Mouse (Mus musculus): ENCODE data around the gene Nkain2.
"Not testable (repeated sequence)": the region's sequence is repeated elsewhere in the genome, so short reads cannot be mapped to it uniquely, and the experiment has no call there.

Gene Nkain2

DNA sequence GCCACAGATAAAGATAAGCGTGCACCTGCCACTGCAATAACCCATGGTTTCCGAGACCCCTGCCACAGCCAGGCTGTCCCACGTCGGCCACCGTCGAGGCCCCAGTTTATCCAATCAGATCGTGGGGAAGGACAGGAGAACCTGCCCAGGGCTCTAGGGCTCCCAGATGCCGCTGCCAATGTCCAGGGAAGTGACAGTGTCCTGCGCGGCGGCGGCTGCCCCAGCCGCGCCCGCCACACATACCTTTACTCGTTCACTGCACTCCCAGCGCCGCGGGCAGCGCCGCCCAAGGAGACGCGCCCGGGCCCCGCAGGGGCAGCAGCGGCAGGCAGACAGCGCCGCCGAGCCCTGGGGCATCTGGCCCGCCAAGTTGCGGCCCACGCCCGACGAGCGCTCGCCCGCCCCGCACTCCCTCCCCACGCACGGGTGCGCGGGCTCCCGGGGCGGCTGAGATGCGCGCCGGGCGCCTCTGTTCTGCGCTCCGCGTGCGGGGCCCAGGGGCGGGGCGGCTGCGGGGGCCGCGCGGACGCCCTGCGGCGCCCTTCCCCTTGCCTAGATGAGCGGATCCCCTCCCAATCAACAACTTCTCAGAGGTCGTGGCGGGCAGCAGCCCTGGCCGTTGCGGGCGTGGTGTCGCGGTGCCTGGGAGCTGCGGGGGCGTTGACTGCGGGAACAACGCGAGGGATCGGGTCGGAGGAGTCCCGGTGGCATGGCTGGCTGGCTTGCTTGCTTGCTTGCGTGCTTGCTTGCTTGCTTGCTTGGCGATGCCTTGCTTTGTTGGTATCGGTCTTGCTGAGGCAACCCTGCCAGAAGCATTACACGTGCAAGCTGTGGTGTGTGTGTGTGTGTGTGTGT lies at the start of gene Nkain2:
Gene Nkain2, minus strand, starts transcription at position 811 of the 855 bp plus-strand sequence.
- in situ Hi-C loops (cut with MboI; ENCODE audit: low pct_unique_long_range_greater_than_20kb in 1 of 2, low sequenced_read_pairs in 2 of 2, unreplicated experiment in 1 of 2), result loop anchor here (25.0 kb wide), 1 partner anchor 578 kb away; no protein-coding TSS in a partner anchor

DNA sequence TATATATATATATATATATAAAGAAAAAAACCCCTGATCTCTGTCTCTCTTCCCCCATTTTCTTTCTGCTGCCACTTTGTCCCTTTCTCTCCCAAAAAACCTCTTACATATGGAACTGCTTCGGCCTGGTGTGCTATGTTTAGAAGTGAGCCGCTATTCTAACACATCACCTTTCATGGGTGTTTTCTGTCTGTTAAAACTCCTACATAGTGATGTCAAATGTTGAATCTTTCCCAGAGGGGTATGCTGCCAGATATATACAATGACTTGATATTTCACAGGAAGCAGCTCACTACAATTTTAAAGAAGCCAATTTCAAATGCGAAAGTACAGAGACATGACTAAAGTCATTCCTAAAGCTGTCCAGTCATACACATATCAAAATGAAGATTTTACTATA lies 49.6 kb upstream of the Nkain2 start:
- in situ Hi-C loops (cut with MboI; ENCODE audit: low pct_unique_long_range_greater_than_20kb in 1 of 2, low sequenced_read_pairs in 2 of 2, unreplicated experiment in 1 of 2), result no loop called here

DNA sequence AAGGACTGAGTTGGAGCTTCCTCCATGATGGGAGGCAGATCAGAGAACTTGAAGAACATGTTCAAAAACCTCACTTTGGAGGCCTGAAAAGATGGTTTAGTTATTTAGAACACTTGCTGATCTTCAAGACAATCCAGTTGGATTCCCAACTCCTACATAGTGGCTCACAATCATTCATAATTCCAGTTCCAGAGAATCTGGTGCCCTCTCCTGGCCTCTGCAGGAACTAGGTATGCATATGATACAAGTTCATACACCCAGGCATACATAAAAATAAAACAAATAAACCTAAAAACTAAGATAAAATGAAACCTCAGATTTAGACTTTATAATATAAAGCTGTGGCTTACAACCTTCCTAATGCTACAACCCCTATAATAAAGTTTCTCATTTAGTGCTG lies 4.8 kb upstream of the Nkain2 start:
- in situ Hi-C loops (cut with MboI; ENCODE audit: low pct_unique_long_range_greater_than_20kb in 1 of 2, low sequenced_read_pairs in 2 of 2, unreplicated experiment in 1 of 2), result loop anchor here (25.0 kb wide), 1 partner anchor 583 kb away; no protein-coding TSS in a partner anchor

DNA sequence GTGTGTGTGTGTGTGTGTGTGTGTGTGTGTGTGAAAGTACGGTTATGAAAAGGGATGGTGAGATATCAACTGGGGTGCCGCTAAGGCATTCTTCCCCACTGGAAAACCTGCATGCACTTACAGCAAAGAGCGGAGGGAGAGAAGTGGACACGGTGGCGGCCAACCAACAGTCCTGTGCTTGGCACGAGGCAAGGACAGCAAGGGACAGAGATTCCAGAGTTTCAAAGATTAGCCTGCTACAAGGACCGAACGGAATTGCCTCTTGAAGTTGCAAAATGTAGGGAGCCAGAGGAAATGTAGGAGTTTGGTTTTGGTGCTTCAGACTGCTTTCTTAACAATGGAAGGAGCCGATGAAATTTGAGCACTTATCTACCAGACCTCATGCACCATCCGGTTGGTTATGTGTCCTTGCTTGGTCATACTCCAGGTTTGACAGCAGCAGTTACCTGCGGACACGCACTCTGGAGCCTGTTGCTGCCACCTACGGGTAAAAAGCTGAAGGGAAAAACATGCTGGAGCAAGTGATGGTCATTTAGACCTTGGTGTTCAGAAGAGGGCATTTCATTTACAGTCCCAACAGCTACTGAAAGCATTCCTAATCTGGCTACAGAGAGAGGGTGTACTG lies 357 bp upstream of the Nkain2 start:
- in situ Hi-C loops (cut with MboI; ENCODE audit: low pct_unique_long_range_greater_than_20kb in 1 of 2, low sequenced_read_pairs in 2 of 2, unreplicated experiment in 1 of 2), result loop anchor here (25.0 kb wide), 1 partner anchor 578 kb away; no protein-coding TSS in a partner anchor

DNA sequence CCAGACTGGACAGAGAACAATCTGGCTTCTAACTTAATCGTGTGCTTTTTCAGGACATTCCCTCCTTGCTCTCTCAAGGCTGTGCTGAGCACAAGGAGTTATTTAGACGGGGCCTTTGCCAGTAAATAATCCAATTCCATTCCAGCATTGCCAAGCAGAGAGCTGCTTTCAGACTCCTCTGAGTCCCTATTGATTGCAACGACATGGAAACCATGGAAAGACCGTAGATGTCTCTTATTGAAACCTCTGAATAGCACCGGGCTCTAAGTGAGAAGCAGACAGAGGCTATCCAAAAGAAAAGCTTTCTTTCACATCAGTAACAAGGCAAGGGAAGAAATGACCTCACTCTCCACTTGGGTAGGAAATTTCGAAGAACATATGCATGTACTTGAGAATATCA lies 8.3 kb downstream of the Nkain2 start:
- in situ Hi-C loops (cut with MboI; ENCODE audit: low pct_unique_long_range_greater_than_20kb in 1 of 2, low sequenced_read_pairs in 2 of 2, unreplicated experiment in 1 of 2), result loop anchor here (25.0 kb wide), 1 partner anchor 570 kb away; no protein-coding TSS in a partner anchor

DNA sequence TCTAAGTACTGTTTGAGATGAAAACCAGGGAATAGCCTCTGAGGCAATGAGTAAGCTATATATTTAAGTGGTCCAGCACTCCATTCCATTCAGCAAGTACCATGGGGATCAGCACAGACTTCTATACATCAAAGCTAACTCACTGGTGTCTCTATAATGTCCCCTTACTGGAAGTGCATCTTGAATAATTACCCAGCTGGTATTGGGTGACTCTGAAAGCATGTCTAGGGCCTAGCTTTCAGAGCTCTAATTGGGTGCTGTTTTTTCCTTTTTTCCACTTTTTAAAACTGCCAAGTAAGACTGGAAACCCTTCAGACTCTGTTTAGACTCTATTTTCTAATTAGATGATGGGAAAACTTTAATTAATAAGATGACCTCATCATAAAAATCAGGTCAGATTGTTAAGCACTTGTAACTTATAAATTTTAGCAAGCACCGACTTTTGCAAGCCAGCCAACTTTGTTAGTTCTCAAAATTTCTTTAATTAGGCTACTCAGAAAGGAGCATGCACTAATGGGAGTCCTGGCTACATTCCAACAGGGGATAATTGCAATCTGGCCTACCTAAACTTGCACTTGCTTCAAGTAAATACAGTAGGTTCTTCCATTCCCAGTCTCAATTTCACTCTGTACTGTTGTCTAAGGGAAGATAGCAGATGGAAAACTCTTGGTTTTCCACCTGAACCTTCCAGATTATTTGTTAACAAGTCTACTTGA lies 19.4 kb downstream of the Nkain2 start:
- in situ Hi-C loops (cut with MboI; ENCODE audit: low pct_unique_long_range_greater_than_20kb in 1 of 2, low sequenced_read_pairs in 2 of 2, unreplicated experiment in 1 of 2), result no loop called here

DNA sequence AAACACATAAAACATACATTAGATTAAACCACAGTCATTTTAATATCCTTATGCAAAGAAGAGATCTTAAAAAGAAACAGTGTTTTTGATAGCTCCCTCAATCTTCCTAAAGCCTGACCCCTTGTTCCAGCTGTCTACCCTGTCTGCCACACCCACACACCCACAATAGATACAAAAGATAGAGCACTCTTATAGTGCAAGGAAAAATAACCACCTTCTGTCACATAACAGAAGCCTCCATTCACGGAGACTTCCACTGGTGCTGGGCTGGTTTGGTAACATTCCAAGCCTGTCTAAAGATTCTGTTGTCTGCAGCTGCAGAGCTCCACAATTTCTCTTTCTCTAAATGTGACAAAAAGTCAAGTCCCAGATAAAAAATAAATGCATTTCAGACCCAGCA lies 20.7 kb downstream of the Nkain2 start:
- in situ Hi-C loops (cut with MboI; ENCODE audit: low pct_unique_long_range_greater_than_20kb in 1 of 2, low sequenced_read_pairs in 2 of 2, unreplicated experiment in 1 of 2), result no loop called here

DNA sequence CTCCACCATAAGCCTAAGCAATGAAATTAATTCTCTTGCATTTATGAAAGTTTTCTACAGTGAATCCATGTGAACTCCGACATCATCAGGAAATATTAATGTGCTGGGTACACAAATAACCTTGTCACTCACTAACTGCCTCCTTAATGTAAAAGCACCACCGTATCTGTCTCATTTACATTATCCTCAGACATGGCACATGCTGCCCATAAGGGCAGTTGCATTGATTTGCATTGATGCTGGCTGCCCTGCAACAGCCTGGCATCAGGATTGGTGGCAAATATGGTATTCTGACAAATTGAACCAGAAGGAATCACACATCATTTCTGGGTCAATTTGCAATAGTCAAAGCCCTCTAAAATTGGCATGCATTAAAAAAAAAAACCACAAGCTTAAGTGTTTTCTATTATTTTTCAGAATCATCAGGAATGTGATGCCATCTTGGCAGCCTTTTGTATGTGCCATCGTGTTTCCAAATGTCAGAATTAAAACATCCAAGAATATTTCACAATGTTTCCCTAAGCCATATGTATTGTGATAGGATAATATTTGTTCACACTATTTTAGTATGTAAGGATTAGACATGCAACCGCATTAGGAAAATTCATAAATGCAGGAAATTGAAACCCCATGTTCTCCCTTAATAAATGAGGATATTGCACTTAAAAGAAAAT lies 74.9 kb downstream of the Nkain2 start:
- in situ Hi-C loops (cut with MboI; ENCODE audit: low pct_unique_long_range_greater_than_20kb in 1 of 2, low sequenced_read_pairs in 2 of 2, unreplicated experiment in 1 of 2), result no loop called here

DNA sequence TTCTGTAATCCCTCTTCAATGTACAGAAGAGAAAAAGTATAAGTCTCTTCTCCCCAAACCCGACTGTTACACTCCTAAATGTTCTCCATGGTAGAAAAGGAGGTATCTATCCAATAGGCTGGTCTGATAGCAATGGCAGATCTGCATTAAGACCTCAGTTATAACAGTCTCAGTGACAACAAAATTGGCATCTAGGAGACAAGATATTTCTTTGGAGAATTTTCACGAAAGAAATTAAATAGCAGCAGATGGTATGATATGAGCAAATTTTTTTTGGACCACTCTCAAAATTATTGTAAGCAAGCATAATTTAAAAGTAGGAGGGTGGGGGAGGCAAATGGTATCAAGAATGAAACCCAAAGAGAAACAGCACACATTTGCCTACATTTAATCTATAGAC lies 94.0 kb downstream of the Nkain2 start:
- in situ Hi-C loops (cut with MboI; ENCODE audit: low pct_unique_long_range_greater_than_20kb in 1 of 2, low sequenced_read_pairs in 2 of 2, unreplicated experiment in 1 of 2), result no loop called here

DNA sequence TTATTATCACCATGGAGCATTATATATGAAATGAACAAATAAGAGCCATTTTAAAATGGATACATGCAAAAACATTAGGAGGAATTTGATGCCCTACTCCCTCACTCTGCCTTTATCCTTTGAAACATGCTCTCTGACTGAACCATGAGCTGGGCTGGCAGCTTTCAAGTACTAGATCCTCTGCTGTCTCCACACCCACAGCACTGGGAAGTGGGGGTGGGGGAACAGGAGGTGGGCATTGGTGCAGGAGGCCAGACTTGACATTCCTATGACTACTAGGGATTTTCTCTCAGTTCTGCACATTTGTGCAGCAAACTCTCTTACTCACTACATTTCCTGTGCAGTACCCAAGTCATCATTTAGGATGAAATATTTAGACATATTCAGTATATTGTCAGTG lies 99.7 kb downstream of the Nkain2 start:
- in situ Hi-C loops (cut with MboI; ENCODE audit: low pct_unique_long_range_greater_than_20kb in 1 of 2, low sequenced_read_pairs in 2 of 2, unreplicated experiment in 1 of 2), result no loop called here

DNA sequence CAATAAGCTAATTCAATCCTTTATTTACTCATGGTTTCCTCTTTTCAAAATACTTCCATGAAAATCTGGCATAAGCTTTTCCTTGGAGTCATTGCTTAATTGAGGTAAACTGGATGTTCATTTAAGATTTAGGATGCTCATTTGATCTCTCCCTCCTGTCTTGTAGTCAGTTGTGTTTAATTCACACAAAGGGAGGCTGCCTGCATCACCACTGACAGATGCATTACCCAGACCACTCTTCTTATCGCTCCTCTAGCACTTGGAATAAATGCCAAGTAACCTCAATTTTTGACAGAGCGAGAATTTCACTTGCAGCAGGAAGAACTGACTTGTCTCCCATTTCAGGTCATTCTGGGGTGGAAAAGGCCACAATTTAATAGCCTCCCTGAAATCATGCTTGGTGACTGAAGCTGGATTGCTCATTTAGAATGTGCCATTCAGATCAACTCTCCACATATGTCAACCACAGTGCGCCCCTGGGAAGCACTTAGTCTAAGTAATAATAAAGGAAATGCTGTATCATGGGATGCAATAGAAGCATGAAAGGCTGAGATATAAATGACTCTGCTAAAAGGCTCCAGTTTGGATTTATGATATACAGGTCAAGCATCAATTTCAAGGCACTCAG lies 107.4 kb downstream of the Nkain2 start:
- in situ Hi-C loops (cut with MboI; ENCODE audit: low pct_unique_long_range_greater_than_20kb in 1 of 2, low sequenced_read_pairs in 2 of 2, unreplicated experiment in 1 of 2), result no loop called here

DNA sequence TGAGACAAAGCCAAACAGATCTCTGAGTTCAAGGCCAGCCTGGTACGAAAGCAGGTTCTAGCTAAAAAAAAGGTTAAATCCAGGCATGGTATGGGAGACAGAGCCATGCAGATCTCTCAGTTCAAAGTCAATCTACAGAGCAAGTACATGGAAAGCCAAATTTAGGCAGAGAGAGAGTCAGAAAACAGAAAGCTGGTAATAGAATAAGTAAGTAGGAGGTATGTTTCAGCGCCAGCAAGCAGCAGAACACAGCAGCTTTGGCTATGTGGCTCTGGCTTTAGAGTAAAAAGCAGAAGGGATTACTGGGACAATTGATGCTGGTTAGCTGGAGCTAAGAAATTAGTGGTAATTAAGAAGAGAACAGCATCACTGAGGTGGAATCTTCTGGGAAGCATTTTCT lies 151.3 kb downstream of the Nkain2 start:
- in situ Hi-C loops (cut with MboI; ENCODE audit: low pct_unique_long_range_greater_than_20kb in 1 of 2, low sequenced_read_pairs in 2 of 2, unreplicated experiment in 1 of 2), result no loop called here

DNA sequence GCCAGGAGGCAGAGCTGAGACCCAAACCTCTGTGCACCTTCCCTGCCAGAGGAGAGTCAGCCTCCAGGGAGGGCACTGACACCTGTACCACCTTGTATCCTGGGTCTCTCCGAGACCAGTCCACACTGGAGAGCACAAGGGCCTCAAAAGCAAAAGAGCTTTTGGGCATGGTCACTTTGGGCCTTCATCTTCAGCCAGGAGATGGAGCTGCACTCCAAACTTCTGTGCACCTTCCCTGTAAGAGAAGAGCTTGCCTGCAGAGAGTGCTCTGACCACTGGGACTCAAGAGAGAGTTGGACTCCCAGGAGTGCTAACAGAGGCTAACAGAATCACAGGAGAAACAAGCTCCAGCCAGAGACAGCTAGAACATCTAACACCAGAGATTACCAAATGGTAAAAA lies 183.7 kb downstream of the Nkain2 start:
- in situ Hi-C loops (cut with MboI; ENCODE audit: low pct_unique_long_range_greater_than_20kb in 1 of 2, low sequenced_read_pairs in 2 of 2, unreplicated experiment in 1 of 2), result not testable (repeated sequence)

DNA sequence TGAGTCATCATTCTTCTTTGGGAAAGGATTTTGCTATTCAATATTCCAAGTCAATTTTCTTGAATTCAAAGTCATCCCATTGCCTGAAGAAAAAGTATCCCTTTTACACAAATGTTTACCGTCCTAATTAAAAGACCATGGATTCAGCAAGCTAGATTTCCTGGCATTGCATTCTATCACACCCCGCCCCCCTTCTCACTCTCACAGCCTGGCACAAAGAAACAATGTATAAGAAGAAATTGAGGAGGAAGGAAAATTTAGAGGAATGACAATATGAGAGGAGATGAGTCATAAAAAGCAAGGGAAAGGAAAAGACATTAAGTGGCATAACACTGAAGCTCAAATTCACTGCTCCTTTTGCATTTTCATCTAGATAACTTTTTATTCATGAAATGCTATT lies 193.6 kb downstream of the Nkain2 start:
- in situ Hi-C loops (cut with MboI; ENCODE audit: low pct_unique_long_range_greater_than_20kb in 1 of 2, low sequenced_read_pairs in 2 of 2, unreplicated experiment in 1 of 2), result no loop called here

DNA sequence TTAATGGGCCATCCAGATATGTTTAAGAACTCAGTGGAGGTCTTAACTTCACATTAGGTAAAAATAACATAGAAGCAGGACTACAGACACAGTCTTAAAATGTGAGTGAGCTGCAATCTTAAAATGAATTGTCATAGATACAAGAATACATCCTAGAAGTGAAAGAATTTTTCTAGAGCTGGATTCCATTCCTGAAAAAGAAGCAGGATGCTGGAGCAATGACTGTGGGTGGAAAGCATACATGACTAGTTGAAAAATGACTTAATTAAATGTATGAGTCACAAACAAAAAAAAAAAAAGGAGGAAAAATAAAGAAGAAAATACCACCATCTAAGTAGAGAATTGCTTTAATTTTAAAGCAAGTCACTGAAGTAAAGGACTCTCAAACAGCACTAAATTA lies 205.7 kb downstream of the Nkain2 start:
- in situ Hi-C loops (cut with MboI; ENCODE audit: low pct_unique_long_range_greater_than_20kb in 1 of 2, low sequenced_read_pairs in 2 of 2, unreplicated experiment in 1 of 2), result no loop called here

DNA sequence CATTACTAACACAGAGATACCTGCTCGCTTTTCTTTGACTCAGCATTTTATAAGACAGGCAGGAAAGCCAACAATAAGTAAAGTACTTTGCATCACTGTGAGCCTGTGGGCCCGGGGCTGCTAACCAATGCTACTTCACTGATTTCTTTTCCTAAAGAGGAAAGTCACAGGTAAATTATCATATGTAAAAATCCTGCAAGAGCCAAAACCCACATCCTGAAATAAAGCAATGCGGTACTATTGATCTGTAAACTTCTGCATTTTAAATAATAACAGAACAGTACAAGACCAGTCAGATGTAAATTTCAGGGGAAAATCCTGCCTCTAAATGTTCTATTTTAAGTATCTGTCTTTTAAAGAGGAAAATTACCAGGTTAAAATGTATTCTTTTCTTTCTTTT lies 250.0 kb downstream of the Nkain2 start:
- in situ Hi-C loops (cut with MboI; ENCODE audit: low pct_unique_long_range_greater_than_20kb in 1 of 2, low sequenced_read_pairs in 2 of 2, unreplicated experiment in 1 of 2), result no loop called here

DNA sequence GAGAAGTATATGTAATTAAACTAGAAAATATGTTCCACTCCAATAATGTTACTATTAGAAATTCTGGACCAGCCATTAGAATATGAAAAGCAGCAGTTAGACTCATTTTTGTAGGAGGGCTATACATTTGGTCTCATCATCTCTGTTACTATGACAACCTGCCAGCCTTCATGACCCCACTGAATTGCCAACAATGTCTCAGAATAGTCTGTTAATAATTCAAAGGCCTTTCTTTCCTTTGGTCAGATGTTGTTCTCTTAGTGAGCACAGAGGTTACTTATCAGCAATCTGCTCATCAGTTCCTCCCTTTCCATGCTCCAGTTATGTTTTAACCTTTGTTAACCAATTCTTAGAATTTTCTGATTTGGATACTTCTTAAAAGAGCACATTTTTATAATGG lies 251.1 kb downstream of the Nkain2 start:
- in situ Hi-C loops (cut with MboI; ENCODE audit: low pct_unique_long_range_greater_than_20kb in 1 of 2, low sequenced_read_pairs in 2 of 2, unreplicated experiment in 1 of 2), result no loop called here

DNA sequence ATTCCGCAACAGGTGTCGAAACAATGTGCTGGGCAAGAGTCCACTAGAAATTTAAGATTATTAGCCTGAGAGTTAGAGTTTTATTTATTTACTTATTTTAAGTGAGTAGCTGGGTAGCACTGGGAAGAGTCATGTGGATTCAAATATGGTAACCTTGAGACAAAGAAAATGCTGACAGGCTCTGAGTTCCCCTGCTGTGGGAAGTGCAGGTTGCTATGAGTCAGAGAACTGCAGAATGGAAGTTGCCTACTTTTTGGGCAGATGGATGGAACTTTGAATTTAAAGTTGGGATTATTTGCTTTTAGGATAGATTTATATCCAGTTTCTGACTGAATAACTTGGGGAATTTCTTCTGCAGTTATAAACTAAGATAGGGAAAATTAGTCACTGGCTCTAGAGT lies 259.2 kb downstream of the Nkain2 start:
- in situ Hi-C loops (cut with MboI; ENCODE audit: low pct_unique_long_range_greater_than_20kb in 1 of 2, low sequenced_read_pairs in 2 of 2, unreplicated experiment in 1 of 2), result no loop called here

Data from mouse embryonic stem cell (cell line).